Mouse (Mus musculus) small intestine, adult 2 months (tissue): ENCODE results near the gene Arpc5. TPM values are rescaled to one million over a fixed set of nuclear protein-coding genes. Genes with fewer than 3 reads are reported as not detected.
A peak's percentile ranks its signal among the peaks of the same experiment; 100 is the strongest.
"Not testable (repeated sequence)": the region's sequence is repeated elsewhere in the genome, so short reads cannot be mapped to it uniquely, and the experiment has no call there.

ENCODE experiments used
- H3K27ac ChIP-seq: fragments of 200-500 bp; 2 replicates; pipeline ENCODE4 v1.5.1; 2012; ENCODE audit warnings: low read depth, low read length, control low read depth, inconsistent platforms; ENCODE audit not compliant: insufficient read depth
- H3K27me3 ChIP-seq: fragments of 200-500 bp; 2 replicates; pipeline ENCODE4 v1.6.1; 2012; ENCODE audit warnings: mild to moderate bottlenecking, moderate library complexity, low read length, inconsistent platforms; ENCODE audit not compliant: control insufficient read depth, insufficient read depth
- H3K36me3 ChIP-seq: fragments of 200-500 bp; 2 replicates; pipeline ENCODE4 v1.6.1; 2012; ENCODE audit warnings: mild to moderate bottlenecking, low read length, control low read depth, inconsistent platforms; ENCODE audit not compliant: control insufficient read depth, insufficient read depth
- H3K4me1 ChIP-seq: fragments of 200-500 bp; 2 replicates; pipeline ENCODE4 v1.6.1; 2012; ENCODE audit warnings: low read length, inconsistent platforms, mixed read lengths; ENCODE audit not compliant: control insufficient read depth, insufficient read depth, insufficient read length
- H3K4me3 ChIP-seq: fragments of 200-500 bp; 2 replicates; pipeline ENCODE4 v1.5.1; 2012; ENCODE audit warnings: low read depth, mild to moderate bottlenecking, control low read depth, inconsistent platforms, low read length, moderate library complexity
- CTCF ChIP-seq: fragments of 200-500 bp; IDR thresholded peaks from 2 replicates; pipeline ENCODE4 v1.5.1; 2012; ENCODE audit warnings: low read depth, mild to moderate bottlenecking, control low read depth, inconsistent platforms, low read length, moderate library complexity, mixed read lengths; ENCODE audit not compliant: insufficient replicate concordance, insufficient read length; ENCODE audit errors: extremely low read depth
- POLR2A ChIP-seq: fragments of 200-500 bp; IDR thresholded peaks from 2 replicates; pipeline ENCODE4 v1.6.1; 2012; ENCODE audit warnings: low read depth, mild to moderate bottlenecking, control low read depth, inconsistent platforms, low read length, moderate library complexity
- WGBS: fragments of 180-500 bp; shearing (Covaris S2); methylation state at CpG from one replicate; pipeline ENCODE4 v1.1.7; 2018; 5-methylcytosine and 5-hydroxymethylcytosine counted together
- polyA plus RNA-seq: library from polyadenylated mRNA; depleted of rRNA; stranded (reverse); fragments of >200 nt; gene quantifications from 2 replicates; pipeline ENCODE4 v1.2.3, GENCODE M21; 2012

Arpc5 gene
- polyA plus RNA-seq, 1 experiment, result 102 TPM

GRCm38 (mm10) chr1:152766804-152767748 is 734 bp downstream of the Arpc5 start:
- H3K27me3 ChIP-seq, result no peaks in the 10 kb centered on the region; the same call in 1 of the 2 replicates
- peak overlapping the region; percentile 88 for H3K4me3 ChIP-seq
- TF ChIP-seq POLR2A (no peak; the same call in 1 of the 2 replicates), CTCF (no peak)
- WGBS, result under 1% methylated on average over 60 of the region's 60 CpGs
- peak overlapping the region; percentile 87 for H3K27ac ChIP-seq
- peaks cover 24% of the 10 kb centered on the region for H3K36me3 ChIP-seq
- H3K4me1 ChIP-seq, result peaks cover 6% of the 10 kb centered on the region

DNA sequence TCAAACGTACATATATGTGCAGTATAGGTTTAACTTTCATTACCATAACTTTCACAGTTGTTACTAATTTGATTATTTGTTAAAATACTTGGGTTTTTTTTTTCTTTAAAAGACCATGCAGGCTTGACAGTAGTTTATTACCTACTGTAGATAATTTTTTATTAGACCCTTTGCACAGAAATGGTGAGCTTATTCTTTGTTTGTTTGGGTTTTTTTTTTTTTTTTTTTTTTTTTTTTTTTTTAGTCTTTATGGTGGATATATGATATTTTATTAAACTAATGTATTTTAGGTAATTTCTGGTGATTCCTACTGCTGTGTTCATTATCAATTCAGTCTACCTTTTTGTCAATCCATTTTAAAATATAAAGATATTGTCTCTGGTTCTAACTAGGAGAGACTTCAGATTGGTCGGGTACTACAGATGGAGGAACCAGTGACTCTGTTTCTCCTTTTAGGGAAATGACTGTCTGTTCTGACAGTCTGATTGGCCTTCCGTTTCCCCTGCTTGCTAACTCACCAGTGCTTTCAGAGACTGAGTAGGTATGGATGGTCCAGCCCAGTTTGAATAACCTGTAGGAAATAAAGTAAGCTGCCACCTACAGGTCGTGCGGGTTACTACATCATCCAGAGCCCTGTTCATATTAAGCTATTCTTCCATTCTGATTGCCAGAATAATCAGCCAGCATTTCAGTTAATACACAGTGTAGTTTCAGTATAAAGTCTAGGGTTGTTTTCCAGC is 1.6 kb downstream of the Arpc5 start:
- TF ChIP-seq POLR2A, result no peak
- TF ChIP-seq CTCF, result no peak
- WGBS, result 4% methylated on average over 5 of the region's 5 CpGs
- H3K27ac ChIP-seq, result no peak overlapping the region
- H3K36me3 ChIP-seq, result peaks cover 31% of the 10 kb centered on the region
- H3K4me3 ChIP-seq, result no peak overlapping the region
- H3K27me3 ChIP-seq, result no peaks in the 10 kb centered on the region; the same call in 1 of the 2 replicates
- H3K4me1 ChIP-seq, result peaks cover 6% of the 10 kb centered on the region

GRCm38 (mm10) chr1:152771016-152771415 is 4.7 kb downstream of the Arpc5 start:
- H3K27ac ChIP-seq, result no peak overlapping the region
- H3K4me1 ChIP-seq, result peaks cover 3% of the 10 kb centered on the region
- no peaks in the 10 kb centered on the region; the same call in 1 of the 2 replicates for H3K27me3 ChIP-seq
- TF ChIP-seq POLR2A, result no peak
- no peak for TF ChIP-seq CTCF
- H3K4me3 ChIP-seq, result no peak overlapping the region
- 89% methylated on average over 9 of the region's 9 CpGs for WGBS
- H3K36me3 ChIP-seq, result peaks cover 51% of the 10 kb centered on the region

DNA sequence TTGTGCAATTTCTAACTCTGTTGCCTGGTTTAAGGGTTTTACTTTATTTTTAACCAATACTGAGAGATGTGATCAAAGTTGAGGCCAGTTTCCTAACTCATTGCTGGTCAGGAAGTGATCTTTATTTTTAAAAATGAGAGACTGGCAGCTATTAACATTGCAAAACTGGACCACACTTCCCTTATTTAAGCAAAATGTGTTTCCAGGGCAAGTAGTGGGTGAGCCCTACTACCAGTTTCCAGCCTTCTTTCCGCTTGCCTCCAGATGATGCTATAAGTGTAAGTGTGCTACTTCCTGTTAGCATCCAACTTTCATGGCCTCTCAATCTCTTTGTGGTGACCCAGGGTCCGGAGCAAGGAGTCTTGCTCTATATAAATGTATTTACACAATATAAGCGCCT is 8.3 kb downstream of the Arpc5 start:
- not testable (repeated sequence) for H3K4me1 ChIP-seq, H3K4me3 ChIP-seq, H3K27ac ChIP-seq, H3K27me3 ChIP-seq
- peaks cover 51% of the 10 kb centered on the region for H3K36me3 ChIP-seq
- 79% methylated on average over 3 of the region's 3 CpGs for WGBS

GRCm38 (mm10) chr1:152779071-152779737 is 12.9 kb downstream of the Arpc5 start:
- WGBS, result 10% methylated on average over 10 of the region's 10 CpGs
- TF ChIP-seq POLR2A (no peak), CTCF (peak; percentile 82; the same call in 1 of the 2 replicates)
- H3K4me1 ChIP-seq, result peaks cover 4% of the 10 kb centered on the region; the same call in 1 of the 2 replicates
- H3K27ac ChIP-seq, result no peak overlapping the region
- H3K36me3 ChIP-seq, result peaks cover 17% of the 10 kb centered on the region
- H3K27me3 ChIP-seq, result no peaks in the 10 kb centered on the region
- H3K4me3 ChIP-seq, result no peak overlapping the region

DNA sequence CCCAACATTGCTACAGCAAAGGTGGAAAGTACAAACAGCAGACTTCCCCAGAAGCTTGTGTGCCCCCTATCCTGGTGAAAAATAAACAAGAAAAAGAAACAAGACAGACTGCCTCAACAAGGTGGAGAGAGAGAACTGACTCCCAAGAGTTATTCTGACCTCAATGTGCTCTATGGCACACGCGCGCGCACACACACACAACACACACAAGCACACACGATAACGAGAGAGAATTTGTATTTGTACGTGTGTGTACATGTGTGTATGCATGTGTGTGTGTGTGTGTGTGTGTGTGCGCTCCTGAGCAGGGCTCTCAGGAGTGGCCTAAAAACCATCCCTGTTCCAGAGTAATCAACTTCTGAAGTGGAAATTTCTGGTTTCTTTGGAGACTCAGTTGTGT is 18.3 kb downstream of the Arpc5 start:
- Histone ChIP-seq H3K4me3 (no peak overlapping the region), H3K36me3 (no peaks in the 10 kb centered on the region), H3K27me3 (no peaks in the 10 kb centered on the region), H3K27ac (no peak overlapping the region), H3K4me1 (no peaks in the 10 kb centered on the region)
- WGBS, result 90% methylated on average over 8 of the region's 8 CpGs
- no peak for TF ChIP-seq CTCF
- no peak for TF ChIP-seq POLR2A

DNA sequence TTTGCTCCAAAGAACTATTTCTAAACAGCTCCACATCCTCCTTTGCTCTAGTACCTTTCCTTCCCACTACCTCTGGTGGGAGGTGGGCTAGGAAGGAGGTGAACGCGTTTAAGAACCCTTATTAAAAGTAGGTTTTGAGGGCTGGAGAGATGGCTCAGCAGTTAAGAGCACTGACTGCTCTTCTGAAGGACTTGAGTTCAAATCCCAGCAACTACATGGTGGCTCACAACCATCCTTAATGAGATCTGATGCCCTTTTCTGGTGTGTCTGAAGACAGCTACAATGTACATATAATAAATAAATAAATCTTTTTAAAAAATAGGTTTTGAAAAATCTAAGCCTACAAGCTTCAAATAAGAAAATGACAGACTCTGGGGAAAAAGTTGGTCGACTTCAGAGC is 19.1 kb downstream of the Arpc5 start:
- WGBS, result 76% methylated on average over 3 of the region's 3 CpGs
- H3K27me3 ChIP-seq, H3K36me3 ChIP-seq, H3K4me1 ChIP-seq, H3K27ac ChIP-seq, H3K4me3 ChIP-seq: not testable (repeated sequence)
